Mouse (Mus musculus) right cerebral cortex, postnatal 36 days (tissue): ENCODE data around the gene Slamf8.

Experiments
- DNase-seq, 2 experiments: peaks; one replicate each; pipeline ENCODE4 v3.0.0; 2022; ENCODE audit warnings: low spot score in 2 of 2, mixed read lengths in 1 of 2

The Slamf8 gene

GRCm38 (mm10) chr1:172593956-172594355, 3.6 kb upstream of the Slamf8 start:
- no peak for DNase-seq

- DNase-seq, result no peak
Measured at GRCm38 (mm10) chr1:172593321-172593720, 3.0 kb upstream of the Slamf8 start.

- no peak for DNase-seq
Measured at GRCm38 (mm10) chr1:172585612-172586567, 4.5 kb downstream of the Slamf8 start.

- no peak for DNase-seq
Measured at GRCm38 (mm10) chr1:172585026-172585425, 5.3 kb downstream of the Slamf8 start.

GRCm38 (mm10) chr1:172584271-172584670, 6.1 kb downstream of the Slamf8 start:
- DNase-seq, result no peak

- no peak for DNase-seq
Measured at GRCm38 (mm10) chr1:172582436-172582835, 7.9 kb downstream of the Slamf8 start.

GRCm38 (mm10) chr1:172580116-172580515, 10.3 kb downstream of the Slamf8 start:
- DNase-seq, result no peak

GRCm38 (mm10) chr1:172567758-172568157, 22.6 kb downstream of the Slamf8 start:
- DNase-seq, result no peak

GRCm38 (mm10) chr1:172566131-172566530, 24.2 kb downstream of the Slamf8 start:
- DNase-seq, result no peak

- no peak for DNase-seq
Measured at GRCm38 (mm10) chr1:172563465-172563828, 26.9 kb downstream of the Slamf8 start.

GRCm38 (mm10) chr1:172562641-172563464, 27.5 kb downstream of the Slamf8 start:
- DNase-seq, result peak; percentile 34

GRCm38 (mm10) chr1:172555638-172556037, 34.7 kb downstream of the Slamf8 start, which contains the start of gene Vsig8:
Gene Vsig8 (plus strand): TSS chr1:172555938.
- DNase-seq, result no peak

GRCm38 (mm10) chr1:172552623-172553022, 37.7 kb downstream of the Slamf8 start:
- no peak for DNase-seq

GRCm38 (mm10) chr1:172551009-172551408, 39.4 kb downstream of the Slamf8 start:
- no peak for DNase-seq

- peak; percentile 36 to 50 for DNase-seq
Measured at GRCm38 (mm10) chr1:172550551-172550951, 39.8 kb downstream of the Slamf8 start.

GRCm38 (mm10) chr1:172549717-172550116, 40.7 kb downstream of the Slamf8 start:
- DNase-seq, result no peak

GRCm38 (mm10) chr1:172549314-172549713, 41.1 kb downstream of the Slamf8 start:
- DNase-seq, result no peak

- DNase-seq, result no peak
Measured at GRCm38 (mm10) chr1:172548501-172548900, 41.9 kb downstream of the Slamf8 start.

GRCm38 (mm10) chr1:172546062-172546461, 44.3 kb downstream of the Slamf8 start:
- DNase-seq, result no peak

- DNase-seq, result no peak
Measured at GRCm38 (mm10) chr1:172540283-172540820, 50.0 kb downstream of the Slamf8 start.

GRCm38 (mm10) chr1:172539827-172540226, 50.5 kb downstream of the Slamf8 start:
- no peak for DNase-seq

- DNase-seq, result no peak
Measured at GRCm38 (mm10) chr1:172535116-172535515, 55.3 kb downstream of the Slamf8 start.
